Mouse (Mus musculus): ENCODE measurements at regions not wholly inside any gene's neighbourhood (a gene's known extent, or its start where the extent isn't known, plus 50 kb on each side); places are given as distances from the start of the nearest gene placed in this dataset.

DNA sequence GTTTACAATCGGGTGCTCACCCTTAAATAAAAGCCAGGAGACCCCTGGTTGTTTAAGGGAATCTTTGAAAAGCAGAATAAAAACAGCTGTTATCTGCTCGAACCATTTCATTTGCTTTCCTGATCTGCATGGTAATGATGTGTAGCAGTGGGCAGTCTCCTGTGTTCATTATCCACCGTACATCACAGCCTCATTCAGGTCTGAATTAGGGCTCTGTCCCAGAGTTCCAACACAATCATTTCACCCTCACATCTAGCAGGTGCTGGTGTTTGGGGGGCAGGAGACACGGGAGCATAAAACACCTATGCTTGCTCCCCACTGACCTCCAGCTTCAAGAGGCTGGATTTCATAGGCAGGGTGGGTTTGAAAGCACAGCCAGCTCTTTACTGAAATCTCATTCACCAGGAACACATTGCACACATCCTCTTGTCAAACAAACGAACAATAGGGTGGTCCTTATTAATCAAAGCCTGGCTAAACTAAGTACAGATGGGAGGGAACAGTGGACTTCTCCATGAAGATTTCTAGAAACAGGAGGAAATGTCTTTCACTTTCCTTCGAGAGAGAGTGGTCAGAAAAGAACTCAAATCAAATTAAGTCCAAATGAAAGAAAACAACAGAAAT is 368.3 kb upstream of the Adgrl2 start:
- DNase-seq (ENCODE audit: low spot score in 2 of 2): no peak

DNA sequence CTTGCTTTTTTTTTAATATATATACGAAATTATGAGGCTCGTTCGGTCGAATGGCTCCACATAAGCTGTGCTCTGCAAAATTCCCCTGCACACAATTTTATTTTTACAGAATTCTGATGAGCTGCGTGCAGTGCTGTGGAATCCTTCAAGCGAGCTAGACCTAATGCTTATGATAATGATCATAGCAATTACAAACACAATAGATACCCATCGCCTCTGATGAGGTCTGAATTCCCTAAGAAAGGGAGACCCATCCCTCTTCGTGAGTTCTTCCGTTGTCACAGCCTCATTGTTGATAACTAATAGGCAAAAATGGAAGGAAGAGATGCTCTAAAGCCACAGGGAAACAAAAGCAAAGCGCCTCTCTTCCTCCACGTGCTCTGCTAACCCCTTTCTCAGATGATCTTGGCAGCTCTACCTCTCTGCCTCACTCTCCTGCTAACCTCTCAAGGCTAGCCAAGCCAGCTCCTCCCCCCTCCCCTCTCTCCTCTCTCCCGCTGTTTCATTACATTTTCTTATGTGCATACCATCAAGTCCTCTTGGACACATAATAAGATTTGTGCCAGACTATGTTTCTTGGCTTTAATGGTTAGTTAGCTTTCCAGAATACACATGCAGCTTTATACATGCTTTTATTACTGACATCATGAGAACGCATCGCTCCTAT is 367.7 kb upstream of the Adgrl2 start:
- DNase-seq (ENCODE audit: low spot score in 2 of 2): no peak

DNA sequence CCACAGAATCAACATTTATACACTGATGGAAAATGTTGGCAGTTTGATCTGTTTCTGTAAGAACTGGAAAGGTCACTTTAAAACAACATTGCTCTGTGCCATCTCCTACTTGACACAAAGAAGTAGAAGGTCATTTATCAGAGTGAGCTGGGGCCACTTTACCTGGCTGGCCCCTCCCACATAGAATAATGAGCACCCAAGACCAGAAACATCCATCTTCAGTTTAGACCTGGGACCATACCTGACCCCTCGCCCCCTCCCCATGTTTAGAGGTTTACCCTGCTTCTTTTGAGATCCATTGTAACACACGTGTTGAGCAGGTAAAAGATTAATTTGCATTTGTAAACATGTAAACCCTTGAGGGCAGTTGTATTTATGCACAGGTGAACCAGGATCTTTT is 366.8 kb upstream of the Adgrl2 start:
- DNase-seq (ENCODE audit: low spot score in 2 of 2): no peak

DNA sequence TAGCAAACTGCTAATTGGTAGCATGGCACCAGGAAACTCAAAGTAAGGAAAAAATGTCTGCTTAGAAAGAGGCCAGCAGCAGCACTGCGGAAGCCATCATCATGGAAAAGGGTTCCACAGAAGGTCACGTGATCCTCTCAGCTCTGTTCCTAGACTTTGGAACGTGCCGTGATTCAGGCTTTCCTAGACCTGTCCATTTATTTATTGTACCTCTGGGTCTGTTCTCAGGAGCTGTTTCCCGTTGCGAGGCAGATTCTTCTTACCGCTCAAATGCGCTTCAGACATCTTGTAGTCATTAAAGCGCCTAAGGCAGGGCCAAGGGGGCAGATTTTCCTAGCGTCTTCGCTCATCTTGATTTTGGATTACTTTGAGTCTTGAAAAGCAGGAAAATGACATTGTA is 365.0 kb upstream of the Adgrl2 start:
- no peak for DNase-seq (ENCODE audit: low spot score in 2 of 2)

DNA sequence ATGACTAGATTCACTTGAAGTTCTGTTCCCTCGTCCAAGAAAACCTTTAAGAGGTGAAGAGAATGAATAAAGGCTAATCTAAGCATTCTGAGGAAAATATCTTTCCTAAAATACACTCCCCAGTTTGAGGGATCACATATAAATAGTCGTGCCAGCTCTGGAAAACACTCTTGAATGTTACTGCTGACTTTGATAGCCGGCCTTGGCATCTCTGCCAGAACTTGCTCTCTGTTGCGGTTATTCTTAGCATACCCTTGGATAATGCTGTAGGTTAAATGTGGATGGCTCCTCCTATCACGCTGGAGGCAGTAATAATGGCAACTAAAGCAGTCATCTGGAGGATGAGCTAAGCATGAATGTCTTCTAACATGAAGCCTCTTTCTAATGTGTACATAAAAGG is 363.6 kb upstream of the Adgrl2 start:
- no peak for DNase-seq (ENCODE audit: low spot score in 2 of 2)

DNA sequence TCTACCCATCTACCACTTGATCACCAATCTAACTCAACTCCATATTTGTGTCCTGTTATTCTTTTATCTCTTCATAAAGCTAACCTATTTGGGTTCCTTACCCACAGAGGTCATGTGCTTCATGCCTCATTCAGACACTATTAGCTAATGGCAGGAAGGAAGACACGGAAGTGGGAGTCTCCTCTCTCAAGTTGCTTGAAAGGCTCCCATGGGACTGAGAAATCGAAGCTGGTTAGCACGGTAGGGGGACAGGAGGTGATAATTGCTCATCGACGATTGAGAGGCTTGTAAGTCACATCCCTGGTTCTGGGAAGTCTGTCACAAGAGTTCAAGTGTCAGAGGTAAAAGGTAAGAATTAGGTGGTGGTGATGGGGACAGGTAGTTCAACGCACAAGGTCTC is 362.2 kb upstream of the Adgrl2 start:
- DNase-seq (ENCODE audit: low spot score in 2 of 2): no peak

DNA sequence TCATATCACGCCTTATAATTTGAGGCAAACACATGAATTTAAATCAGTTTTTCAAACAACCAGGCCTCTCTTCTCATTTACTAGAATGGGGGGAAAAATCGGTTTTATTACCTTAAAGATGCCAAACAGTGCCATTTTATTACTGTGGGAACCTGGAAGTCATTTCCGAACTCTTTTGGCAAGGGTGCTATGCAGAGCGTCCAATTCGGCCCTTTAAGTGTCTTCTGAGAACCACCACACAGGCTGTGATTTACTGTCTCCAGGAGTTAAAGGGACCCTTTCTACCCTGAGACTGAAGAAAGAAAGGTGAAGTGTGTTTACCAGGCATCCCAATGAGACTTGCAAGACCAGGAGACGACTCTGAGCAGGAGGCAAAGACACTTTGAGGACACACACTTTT is 359.4 kb upstream of the Adgrl2 start:
- no peak for DNase-seq (ENCODE audit: low spot score in 2 of 2)

DNA sequence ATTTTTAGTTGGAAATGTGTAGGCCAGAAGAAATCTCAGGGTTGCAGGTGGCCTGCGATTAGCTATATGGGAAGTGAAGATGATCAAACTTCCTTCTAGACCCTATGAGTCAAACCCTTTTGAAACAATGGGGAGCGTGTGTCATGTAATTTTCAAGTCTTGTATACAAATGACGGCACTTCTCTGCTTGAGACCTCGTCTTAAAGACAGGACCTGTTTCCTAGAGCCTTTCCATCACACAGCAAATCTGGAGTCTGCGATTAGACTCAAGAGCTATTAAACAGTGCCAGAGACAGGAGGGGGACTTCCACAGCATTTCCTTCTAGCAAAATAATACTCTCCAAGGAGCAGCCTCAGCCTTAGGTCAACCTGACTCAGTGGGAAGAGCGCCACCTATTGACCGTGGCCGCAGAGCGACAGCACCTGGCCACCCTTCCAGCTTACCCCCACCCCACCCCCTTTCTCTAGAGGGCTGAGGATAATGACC is 358.9 kb upstream of the Adgrl2 start:
- DNase-seq (ENCODE audit: low spot score in 2 of 2): peak; percentile 54 to 63

DNA sequence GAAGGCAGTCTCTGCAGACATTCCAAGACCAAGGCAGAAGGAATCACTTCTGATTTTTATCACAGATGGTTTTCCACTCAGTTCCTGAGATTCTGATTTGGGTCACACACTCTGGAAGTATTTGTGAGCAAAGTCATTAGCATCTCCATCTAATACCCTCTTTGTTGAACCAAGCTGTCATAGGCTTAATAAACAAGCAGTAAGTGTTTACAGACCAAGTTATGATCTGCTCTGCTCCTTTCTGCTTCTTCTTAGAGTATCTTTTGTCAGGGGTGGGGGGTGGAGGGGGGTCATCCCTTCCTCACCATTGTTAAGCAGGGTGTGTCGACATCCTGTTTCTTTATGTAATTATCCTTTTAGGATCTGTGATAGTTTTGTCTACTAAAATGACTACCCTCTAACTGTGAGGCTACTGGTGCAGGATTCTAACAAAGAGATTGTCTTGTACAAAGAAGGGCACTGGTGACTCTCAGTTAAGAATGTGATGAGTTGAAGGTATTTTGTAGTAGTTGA is 358.2 kb upstream of the Adgrl2 start:
- no peak for DNase-seq (ENCODE audit: low spot score in 2 of 2)

DNA sequence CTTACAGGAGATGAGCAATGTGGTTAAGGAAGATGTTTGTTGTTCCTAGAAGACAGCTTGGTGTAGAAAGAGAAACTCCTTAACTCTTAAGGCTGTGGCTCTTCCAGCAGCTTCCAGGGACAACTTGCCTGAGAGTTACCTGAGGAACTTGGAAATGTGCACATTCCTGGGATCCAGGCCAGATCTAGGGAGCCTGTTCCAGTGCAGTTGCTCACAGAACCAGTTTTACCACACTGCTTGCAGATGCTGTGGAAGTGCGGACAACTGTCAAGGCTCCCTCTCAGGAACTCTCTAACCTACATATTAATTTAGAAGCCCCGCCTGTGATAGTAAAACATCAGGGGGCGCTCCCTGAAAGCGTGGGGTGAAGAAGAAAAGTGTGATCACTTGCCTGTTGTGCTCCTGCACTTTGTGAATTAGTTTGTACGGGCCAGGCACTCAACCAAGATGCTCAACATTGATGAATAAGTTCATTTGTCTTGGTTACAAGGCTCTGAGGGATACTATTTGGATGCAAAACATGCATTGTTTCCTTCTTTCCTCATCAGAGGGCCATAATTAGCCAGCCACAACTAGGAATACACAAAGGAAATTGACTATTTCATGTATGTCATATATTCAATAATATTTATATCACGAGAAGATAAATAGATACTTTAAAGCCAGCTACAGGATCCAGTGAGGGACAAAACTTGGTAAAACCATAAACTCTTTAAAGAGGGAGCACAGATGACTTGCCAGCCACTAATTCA is 357.1 kb upstream of the Adgrl2 start:
- DNase-seq (ENCODE audit: low spot score in 2 of 2): no peak

DNA sequence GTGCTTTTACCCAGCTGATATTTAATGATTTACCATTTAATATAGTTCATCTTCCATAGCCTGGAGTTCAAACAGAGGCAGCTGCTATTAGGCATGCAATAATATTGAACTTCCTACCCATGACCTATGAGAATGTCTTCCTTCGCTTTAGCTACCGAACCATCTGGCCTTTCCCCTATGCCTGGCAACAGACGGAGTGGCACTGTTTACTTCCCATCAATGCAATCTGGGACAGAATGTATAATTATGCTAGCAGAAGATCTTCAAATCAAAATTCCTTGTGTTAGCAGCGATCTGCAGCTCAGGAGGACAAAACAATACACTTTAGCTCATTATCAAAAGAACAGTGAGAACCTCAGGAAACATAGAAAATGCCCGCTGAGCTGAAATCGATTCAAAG is 352.2 kb upstream of the Adgrl2 start:
- no peak for DNase-seq (ENCODE audit: low spot score in 2 of 2)

DNA sequence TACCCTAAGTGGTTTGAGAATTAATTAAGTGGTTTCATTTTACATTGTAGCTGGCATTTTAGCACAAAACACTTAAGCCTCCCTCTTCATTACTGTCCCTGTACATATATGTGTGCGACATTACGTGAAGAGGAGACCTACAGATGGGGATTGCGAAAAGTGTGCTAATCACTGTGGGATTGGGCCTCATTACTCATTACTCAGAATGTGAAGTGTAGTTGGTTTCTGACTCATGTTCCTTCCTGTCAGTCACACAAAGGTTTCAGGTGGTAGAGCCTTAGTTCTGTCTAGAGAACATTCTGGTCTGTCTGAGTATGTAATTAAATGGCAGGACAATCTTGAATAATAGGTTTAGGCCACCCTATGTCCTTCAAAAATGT is 349.0 kb upstream of the Adgrl2 start:
- no peak for DNase-seq (ENCODE audit: low spot score in 2 of 2)

DNA sequence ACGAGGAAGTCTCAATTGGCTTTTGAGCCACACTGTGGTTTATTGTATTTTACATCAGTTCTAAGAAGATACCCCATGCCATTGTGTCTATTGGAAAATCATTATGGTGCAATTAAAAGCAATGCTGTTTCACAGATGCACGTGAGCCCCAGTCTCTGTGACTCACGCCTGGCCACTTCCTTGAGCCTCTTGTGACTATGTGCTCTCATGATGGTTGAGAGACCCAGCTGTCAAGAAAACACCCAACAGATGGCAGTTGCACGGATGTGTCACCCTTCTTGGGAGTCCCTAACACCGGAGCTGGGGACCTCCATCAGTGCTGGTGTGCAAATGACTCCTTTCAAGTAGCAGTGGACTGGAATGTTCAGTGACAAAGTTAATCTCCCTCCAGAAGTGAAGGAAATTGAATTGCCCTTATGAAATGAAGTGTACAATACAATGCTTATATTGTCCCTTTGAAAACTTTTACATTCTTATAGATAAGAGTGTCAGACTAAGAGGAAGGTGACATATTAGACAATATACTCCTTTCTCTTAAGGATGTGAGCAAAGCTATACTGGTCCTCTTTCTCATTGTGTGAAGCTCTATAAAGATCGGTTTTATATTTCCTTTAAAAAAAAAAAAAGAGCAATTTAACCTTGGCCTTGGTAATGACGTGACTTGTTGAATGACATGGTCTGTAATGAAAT is 348.5 kb upstream of the Adgrl2 start:
- DNase-seq (ENCODE audit: low spot score in 2 of 2): no peak

DNA sequence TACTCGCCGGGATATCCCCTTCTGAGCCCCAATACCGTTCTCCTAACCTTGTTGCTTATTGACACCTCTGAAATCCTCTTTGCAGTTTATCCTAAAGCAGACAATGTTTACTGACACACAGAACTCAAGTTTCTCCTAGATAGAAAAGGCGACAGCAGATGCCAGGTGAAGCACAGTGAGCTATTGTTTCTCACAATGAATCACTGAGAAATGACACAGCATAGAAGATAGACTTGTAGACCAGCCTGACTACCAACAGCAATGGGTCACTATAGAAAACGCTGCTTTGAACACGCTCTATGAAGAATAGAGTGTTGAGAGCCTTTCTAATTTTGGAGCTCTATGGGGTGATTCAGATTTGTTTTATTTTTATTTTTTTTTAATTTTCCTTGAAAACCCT is 344.9 kb upstream of the Adgrl2 start:
- DNase-seq (ENCODE audit: low spot score in 2 of 2): no peak

DNA sequence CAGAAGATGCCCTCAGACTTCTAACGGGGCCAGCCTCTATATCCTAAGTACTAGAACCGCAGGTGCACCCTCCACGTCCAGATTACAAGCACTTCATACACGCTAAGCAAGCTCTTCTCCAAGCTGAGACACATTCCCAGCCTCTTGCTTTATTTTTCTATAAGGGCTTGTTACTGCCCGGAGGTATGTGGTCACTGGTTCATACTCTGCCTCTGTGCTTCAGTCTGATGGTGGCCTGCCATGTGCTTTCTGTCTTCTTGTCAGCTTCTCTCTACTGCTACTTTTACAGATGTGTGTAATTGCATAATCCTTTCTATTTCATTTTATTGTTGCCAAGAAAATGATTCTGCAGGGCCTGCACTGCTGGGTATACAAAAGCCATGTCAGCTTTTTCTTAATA is 343.3 kb upstream of the Adgrl2 start:
- DNase-seq (ENCODE audit: low spot score in 2 of 2): no peak

DNA sequence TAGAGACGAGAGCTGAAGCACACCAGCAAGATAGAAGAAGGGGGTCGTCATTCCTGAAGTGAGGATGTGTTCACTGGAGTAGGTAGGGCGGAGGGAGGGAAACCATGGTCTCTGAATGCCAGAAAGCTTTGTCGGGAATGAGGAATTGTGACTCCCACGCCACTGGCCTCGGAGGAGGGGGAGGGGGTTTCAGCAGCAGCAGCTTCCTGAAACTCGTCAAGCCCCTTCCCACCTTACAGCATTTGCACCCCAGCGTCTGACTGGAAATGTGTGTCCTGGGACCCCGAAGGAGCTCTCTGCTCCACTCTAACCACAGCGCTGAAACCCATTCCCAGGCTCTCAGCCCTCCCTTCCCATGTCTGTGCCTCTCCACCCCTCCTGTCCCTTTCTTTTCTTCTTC is 342.8 kb upstream of the Adgrl2 start:
- DNase-seq (ENCODE audit: low spot score in 2 of 2): no peak

DNA sequence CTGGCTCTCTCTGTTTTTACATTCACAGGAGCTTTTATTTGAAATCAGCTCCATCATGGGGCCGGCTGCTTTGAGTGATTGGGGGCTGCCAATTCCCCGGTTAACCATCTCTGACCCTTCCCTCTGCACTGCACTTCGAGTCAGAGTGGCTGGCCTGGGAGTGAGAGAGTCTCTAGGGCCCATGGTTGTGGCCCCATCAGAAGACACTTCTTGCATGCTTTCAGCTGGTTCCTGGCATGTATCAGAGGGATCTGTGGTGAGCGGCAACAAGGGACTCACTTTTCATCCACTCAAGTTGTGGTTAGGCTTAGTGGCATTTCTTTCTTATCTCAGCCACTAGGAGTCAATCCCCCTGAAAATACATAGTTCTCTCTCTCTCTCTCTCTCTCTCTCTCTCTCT is 341.8 kb upstream of the Adgrl2 start:
- no peak for DNase-seq (ENCODE audit: low spot score in 2 of 2)

DNA sequence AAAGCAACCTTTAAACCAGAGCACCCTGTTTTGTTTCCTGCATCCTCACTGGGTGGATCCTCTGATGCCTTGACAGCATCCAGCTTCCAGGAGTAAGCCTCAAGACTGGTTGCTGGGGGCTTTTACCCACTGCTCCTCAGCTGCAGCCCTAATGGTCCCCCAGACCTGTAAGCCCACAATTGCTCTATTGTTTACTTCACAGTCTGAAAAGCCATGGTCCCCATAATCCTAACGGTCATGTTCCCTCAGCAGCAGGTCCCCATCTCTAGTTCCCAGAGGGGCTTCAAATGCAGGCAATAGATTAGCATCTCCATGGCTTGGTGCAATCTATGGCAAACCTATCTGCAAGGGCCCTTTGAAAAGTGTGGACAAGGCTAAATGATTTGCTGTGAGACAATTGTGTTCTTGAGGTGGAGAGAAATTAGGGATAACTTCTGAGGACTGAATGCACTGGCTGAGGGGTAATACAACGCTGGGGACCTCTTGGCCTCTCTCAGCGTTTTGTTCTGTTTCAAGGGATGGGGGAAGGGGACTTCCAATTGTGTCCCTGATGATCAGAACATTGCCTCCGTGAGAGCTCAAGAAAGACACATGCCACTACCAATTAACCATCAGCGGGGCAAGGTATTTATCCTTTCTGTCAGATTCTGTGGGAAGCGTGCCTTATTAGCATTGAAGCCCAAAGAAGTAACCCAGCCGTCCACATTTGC is 341.1 kb upstream of the Adgrl2 start:
- no peak for DNase-seq (ENCODE audit: low spot score in 2 of 2)

DNA sequence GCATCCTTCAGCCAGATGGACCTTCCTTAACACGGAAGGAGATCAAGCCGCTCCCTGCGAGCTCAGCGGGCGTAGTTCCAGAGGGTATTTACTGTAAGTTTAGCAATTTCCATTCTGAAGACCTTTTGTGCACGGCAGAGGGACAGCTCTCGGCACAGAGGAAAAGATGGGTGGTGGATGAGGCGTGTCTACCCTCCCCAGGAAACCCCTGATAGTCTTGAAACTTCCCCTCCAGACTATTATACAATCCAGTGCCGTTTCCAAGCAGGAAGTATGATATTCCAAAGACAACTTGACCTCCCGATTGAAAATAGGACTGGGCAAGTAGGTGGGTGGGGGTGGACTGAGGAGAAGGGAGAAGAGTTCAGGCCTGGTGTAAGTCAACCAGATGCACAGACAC is 340.4 kb upstream of the Adgrl2 start:
- DNase-seq (ENCODE audit: low spot score in 2 of 2): no peak

DNA sequence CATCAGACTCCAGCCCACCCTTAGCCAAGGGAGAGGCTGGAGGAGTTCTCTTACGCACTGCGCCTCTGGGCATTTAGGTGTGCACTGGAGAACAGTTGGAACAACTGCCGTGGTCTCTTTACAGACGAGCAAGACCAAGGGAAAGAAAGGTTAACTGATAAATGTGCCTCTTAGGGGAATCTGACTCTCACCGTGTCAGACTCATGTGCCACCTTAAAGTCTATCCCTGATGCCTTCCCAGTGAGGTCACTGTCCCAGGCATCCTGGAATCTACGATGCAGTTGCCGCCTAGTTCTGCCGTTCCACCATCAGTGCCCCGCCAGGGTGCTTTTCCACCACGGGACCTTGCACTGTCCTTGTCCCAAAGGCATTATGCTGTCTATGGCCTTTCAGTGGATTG is 339.7 kb upstream of the Adgrl2 start:
- no peak for DNase-seq (ENCODE audit: low spot score in 2 of 2)

DNA sequence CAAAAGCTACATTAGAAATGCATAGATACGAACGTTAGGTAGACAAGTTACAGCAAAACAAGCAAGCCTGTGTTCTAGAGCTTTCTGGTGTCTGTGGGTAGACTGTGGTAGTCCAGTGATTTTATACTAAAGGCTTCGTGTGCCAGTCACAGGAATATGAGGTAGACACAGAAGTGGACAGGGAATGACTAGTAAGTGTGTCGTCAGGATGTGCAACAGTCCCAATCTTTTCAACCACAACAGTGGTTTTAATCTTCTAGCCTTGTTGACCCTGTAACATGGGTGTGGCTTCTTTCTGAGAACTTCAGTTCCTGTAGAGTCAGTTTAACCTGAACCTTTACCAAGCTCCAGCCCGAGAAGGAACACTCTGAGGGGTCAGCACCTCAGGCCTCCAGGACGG is 339.3 kb upstream of the Adgrl2 start:
- no peak for DNase-seq (ENCODE audit: low spot score in 2 of 2)

DNA sequence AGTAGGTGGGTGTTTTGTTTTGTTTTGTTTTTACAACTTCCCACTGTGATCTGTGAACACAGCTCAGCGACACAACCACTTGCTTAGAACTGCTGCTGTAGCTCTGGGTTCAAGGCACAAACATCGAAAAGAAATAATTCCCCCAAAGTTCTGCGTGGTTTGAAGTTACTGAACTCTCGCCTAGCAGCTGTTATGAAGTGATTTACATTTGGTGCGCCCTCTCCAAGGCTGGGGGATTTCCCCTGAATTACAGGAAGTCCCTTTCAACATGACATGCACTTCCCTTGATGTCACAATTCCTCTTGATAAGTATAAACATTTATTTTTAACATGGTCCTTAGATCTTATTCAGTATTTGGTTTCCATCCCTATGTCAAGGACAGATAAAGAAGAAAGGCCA is 336.3 kb upstream of the Adgrl2 start:
- DNase-seq (ENCODE audit: low spot score in 2 of 2): peak; percentile 74 to 81
